Mouse (Mus musculus) myocyte (in vitro differentiated cells): ENCODE results near the gene Pld4. TPM values are rescaled to one million over a fixed set of nuclear protein-coding genes. Genes with fewer than 3 reads are reported as not detected.

Source experiments
- H3K27me3 ChIP-seq: one replicate; pipeline ENCODE4 v1.6.1; 2011; ENCODE audit not compliant: control insufficient read depth, insufficient read depth, insufficient read length
- H3K36me3 ChIP-seq: one replicate; pipeline ENCODE4 v1.6.1; 2011; ENCODE audit not compliant: control insufficient read depth, insufficient read depth
- H3K4me2 ChIP-seq: one replicate; pipeline ENCODE4 v1.6.1; 2011; ENCODE audit warnings: low read depth, control low read depth
- H3K4me3 ChIP-seq: one replicate; pipeline ENCODE4 v1.5.1; 2011; ENCODE audit warnings: mild to moderate bottlenecking, control low read depth, moderate library complexity
- H3K79me2 ChIP-seq: one replicate; pipeline ENCODE4 v1.6.1; 2011; ENCODE audit not compliant: control insufficient read depth, insufficient read depth
- H3ac ChIP-seq: one replicate; pipeline ENCODE4 v1.6.1; 2011; ENCODE audit not compliant: control insufficient read depth, insufficient read length
- CEBPB ChIP-seq: IDR thresholded peaks from 2 replicates; pipeline ENCODE4 v1.6.1; 2011; ENCODE audit warnings: mild to moderate bottlenecking, moderate library complexity; ENCODE audit not compliant: poor library complexity, insufficient read depth, severe bottlenecking
- E2F4 ChIP-seq: IDR thresholded peaks from one replicate; pipeline ENCODE4 v1.6.1; 2011; ENCODE audit warnings: mild to moderate bottlenecking, control low read depth, moderate library complexity; ENCODE audit not compliant: insufficient read depth
- MAX ChIP-seq: IDR thresholded peaks from one replicate; pipeline ENCODE4 v1.6.1; 2011; ENCODE audit warnings: low read depth, mild to moderate bottlenecking, control low read depth
- MYOD1 ChIP-seq, 3 experiments: IDR thresholded peaks; one replicate each; pipeline ENCODE4 v1.6.1; 2011; ENCODE audit warnings: control low read depth in 2 of 3, low read depth in 2 of 3, mild to moderate bottlenecking in 2 of 3, moderate library complexity in 1 of 3; ENCODE audit not compliant: insufficient read length in 2 of 3, control insufficient read depth in 1 of 3
- MYOG ChIP-seq, 3 experiments: IDR thresholded peaks; one replicate each; pipeline ENCODE4 v1.6.1; 2011; ENCODE audit warnings: control low read depth in 2 of 3, low read depth in 2 of 3, mild to moderate bottlenecking in 2 of 3; ENCODE audit not compliant: insufficient read length in 2 of 3, control insufficient read depth in 1 of 3, insufficient read depth in 1 of 3
- POLR2A ChIP-seq: IDR thresholded peaks from one replicate; pipeline ENCODE4 v1.6.1; 2011; ENCODE audit warnings: low read depth, mild to moderate bottlenecking, control low read depth, moderate library complexity; ENCODE audit not compliant: insufficient read length
- POLR2AphosphoS2 ChIP-seq: IDR thresholded peaks from one replicate; pipeline ENCODE4 v1.6.1; 2011; ENCODE audit warnings: low read depth, control low read depth; ENCODE audit not compliant: insufficient read length
- REST ChIP-seq: IDR thresholded peaks from one replicate; pipeline ENCODE4 v1.6.1; 2011; ENCODE audit warnings: mild to moderate bottlenecking, control low read depth, moderate library complexity; ENCODE audit not compliant: insufficient read depth, insufficient read length
- SRF ChIP-seq: IDR thresholded peaks from one replicate; pipeline ENCODE4 v1.6.1; 2011; ENCODE audit warnings: low read depth; ENCODE audit not compliant: control insufficient read depth, insufficient read length
- TCF12 ChIP-seq: IDR thresholded peaks from one replicate; pipeline ENCODE4 v1.6.1; 2011; ENCODE audit warnings: mild to moderate bottlenecking, control low read depth; ENCODE audit not compliant: poor library complexity, insufficient read depth, severe bottlenecking
- TCF3 ChIP-seq: IDR thresholded peaks from one replicate; pipeline ENCODE4 v1.6.1; 2011; ENCODE audit warnings: low read depth, control low read depth; ENCODE audit not compliant: insufficient read length
- USF1 ChIP-seq: IDR thresholded peaks from one replicate; pipeline ENCODE4 v1.6.1; 2011; ENCODE audit warnings: low read depth, mild to moderate bottlenecking, control low read depth, moderate library complexity
- polyA plus RNA-seq: library from polyadenylated mRNA; unstranded; fragments of >200 nt; fragmentation: generic; extraction: Trizol; gene quantifications from one replicate; pipeline ENCODE4 v1.2.1, GENCODE M21; 2012; ENCODE audit warnings: missing spikeins

The Pld4 gene
- polyA plus RNA-seq, 1 experiment = 0.08 TPM

DNA sequence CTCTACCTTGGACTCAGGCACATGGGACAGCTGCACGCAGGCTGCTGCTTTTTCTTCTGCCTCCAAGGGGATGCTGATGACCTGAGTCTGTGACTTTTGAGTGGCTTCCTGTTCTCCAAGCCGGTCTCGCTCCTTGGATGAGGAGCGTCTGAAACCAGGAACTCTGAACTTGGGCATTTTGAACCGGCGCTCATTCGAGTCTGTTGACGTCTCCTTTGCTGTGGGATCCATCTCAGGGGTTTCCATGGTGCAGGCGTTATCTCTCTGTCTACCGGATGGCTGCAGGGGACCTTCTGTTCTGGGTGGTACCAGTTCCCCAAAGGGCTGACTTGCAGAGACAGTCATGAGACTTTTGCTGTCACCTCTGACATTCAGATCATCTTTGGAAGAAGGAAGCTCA is 14.0 kb downstream of the Pld4 start:
- TF ChIP-seq MYOG (IDR thresholded peaks at IDR 0.05; ENCODE audit: control insufficient read depth in 1 of 3, insufficient read depth in 1 of 3, insufficient read length in 2 of 3, low read depth in 2 of 3) = no peak
- no peak for TF ChIP-seq POLR2A
- TF ChIP-seq TCF3 = no peak
- no peak for TF ChIP-seq E2F4
- no peak for TF ChIP-seq MAX
- TF ChIP-seq MYOD1 (IDR thresholded peaks at IDR 0.05; ENCODE audit: control insufficient read depth in 1 of 3, insufficient read length in 2 of 3, low read depth in 2 of 3) = no peak
- no peak for TF ChIP-seq REST
- TF ChIP-seq USF1 = no peak
- TF ChIP-seq CEBPB = no peak
- TF ChIP-seq SRF = no peak
- TF ChIP-seq POLR2AphosphoS2 = no peak
- no peak for TF ChIP-seq TCF12
- H3K79me2 ChIP-seq = no peaks in the 10 kb centered on the region
- H3K4me3 ChIP-seq = no peak overlapping the region

DNA sequence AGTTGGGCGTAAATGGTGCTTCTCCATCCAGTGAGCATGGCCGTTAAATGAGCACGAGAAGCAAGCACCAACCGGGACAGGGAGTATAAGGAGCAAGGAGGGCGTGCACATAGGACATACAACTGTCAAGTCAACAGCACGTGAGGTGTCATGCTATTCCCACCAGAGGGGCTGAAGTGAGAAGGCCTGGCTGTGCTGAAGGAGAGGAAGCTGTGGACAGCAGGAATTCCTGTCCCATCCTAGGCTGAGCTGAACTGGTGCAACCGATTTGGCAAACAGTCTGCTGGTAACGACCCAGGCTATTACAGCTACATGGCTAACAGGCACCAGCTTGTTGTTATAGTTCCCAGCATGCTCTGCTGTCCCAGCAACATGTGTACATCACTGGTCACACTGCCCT is 30.6 kb downstream of the Pld4 start:
- TF ChIP-seq MYOD1 (IDR thresholded peaks at IDR 0.05; ENCODE audit: control insufficient read depth in 1 of 3, insufficient read length in 2 of 3, low read depth in 2 of 3) (no peak), POLR2AphosphoS2 (peak; percentile 7), MAX (no peak)
- H3K79me2 ChIP-seq = peaks cover 34% of the 10 kb centered on the region

More for the DNA sequence above, 14.0 kb downstream of the Pld4 start:
- no peak overlapping the region for H3ac ChIP-seq
- H3K27me3 ChIP-seq = no peaks in the 10 kb centered on the region
- no peak overlapping the region for H3K4me2 ChIP-seq
- peaks cover 17% of the 10 kb centered on the region for H3K36me3 ChIP-seq

DNA sequence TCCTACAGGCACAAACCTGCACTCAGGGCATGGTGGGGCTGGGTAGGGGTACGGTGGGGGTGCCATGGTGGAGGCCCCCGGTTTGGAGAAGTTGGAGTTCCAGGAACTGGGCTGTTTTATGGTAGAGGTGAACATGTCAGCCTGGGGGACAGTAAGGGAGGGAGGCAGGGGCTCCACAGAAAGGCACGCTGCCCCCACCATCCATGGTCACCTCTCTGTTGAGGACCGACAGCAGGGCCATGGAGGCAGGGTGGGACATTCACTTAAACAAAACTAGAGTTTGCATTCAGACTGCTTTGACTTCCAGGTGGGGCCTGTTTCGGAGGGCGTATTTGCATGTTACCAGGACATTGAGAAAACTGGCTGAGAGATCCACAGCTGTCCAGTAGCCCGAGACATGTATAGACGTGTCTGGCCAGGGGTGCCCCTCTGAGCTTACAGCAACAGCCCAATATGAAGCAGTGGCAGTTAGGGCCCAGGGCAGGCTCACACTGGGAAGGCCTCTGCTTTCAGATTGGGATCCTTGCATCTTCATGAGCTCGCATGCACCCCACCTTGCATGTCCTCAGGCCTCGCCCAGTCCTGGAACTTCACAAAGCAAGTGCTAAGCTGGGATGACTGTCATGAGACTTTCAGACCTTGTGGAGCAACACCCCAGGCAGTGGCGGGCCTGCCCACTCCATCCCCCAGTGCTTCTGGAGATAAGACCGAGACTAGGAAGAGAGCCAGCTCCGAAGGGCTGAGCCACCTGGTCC is 33.3 kb downstream of the Pld4 start:
- Histone ChIP-seq H3K4me2 (peak overlapping the region; percentile 81), H3K4me3 (peak overlapping the region; percentile 62)
- no peak for TF ChIP-seq SRF
- TF ChIP-seq MYOG (IDR thresholded peaks at IDR 0.05; ENCODE audit: control insufficient read depth in 1 of 3, insufficient read depth in 1 of 3, insufficient read length in 2 of 3, low read depth in 2 of 3) = peak in 1 of 3 experiments; percentile 55
- peak; percentile 39 for TF ChIP-seq POLR2A
- TF ChIP-seq POLR2AphosphoS2 = peak; percentile 17
- TF ChIP-seq TCF12 = peak; percentile 26
- no peak for TF ChIP-seq TCF3

More for the DNA sequence above, 30.6 kb downstream of the Pld4 start:
- H3K36me3 ChIP-seq = peaks cover 16% of the 10 kb centered on the region
- no peaks in the 10 kb centered on the region for H3K27me3 ChIP-seq
- H3ac ChIP-seq = no peak overlapping the region
- no peak overlapping the region for H3K4me3 ChIP-seq
- H3K4me2 ChIP-seq = no peak overlapping the region

DNA sequence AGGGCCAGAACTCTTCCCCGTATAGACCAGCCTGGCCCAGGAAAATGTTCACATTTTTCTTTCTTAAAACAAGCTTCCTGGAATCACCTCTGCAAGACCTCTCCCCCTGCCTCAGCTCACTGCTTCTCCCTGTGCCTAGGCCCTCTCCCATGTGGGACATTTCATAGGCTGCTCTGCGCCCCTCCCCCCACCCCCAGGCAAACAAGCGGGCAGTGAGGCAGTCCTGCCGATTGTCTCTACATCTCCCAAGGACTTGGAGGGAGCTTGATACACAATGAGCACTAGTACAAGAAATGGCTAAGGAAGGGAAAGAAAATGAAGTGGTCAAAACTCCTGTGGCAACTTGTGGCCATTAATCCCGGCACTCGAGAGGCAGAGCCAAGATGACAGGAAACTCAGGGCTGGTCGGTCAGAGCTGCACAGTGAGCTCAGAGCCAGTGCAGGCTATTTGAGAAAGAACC is 33.9 kb downstream of the Pld4 start:
- Histone ChIP-seq H3ac (peak overlapping the region; percentile 43), H3K4me3 (peak overlapping the region; percentile 62), H3K36me3 (peaks cover 3% of the 10 kb centered on the region), H3K79me2 (peaks cover 34% of the 10 kb centered on the region), H3K27me3 (no peaks in the 10 kb centered on the region), H3K4me2 (peak overlapping the region; percentile 81)
- TF ChIP-seq E2F4 (no peak), MAX (no peak), TCF3 (no peak), USF1 (no peak), TCF12 (no peak), POLR2AphosphoS2 (no peak), REST (no peak), MYOD1 (IDR thresholded peaks at IDR 0.05; ENCODE audit: control insufficient read depth in 1 of 3, insufficient read length in 2 of 3, low read depth in 2 of 3) (no peak), MYOG (IDR thresholded peaks at IDR 0.05; ENCODE audit: control insufficient read depth in 1 of 3, insufficient read depth in 1 of 3, insufficient read length in 2 of 3, low read depth in 2 of 3) (no peak), POLR2A (no peak), CEBPB (no peak)

More for the DNA sequence above, 33.3 kb downstream of the Pld4 start:
- peaks cover 5% of the 10 kb centered on the region for H3K36me3 ChIP-seq
- H3K79me2 ChIP-seq = peaks cover 34% of the 10 kb centered on the region
- no peaks in the 10 kb centered on the region for H3K27me3 ChIP-seq
- H3ac ChIP-seq = no peak overlapping the region

DNA sequence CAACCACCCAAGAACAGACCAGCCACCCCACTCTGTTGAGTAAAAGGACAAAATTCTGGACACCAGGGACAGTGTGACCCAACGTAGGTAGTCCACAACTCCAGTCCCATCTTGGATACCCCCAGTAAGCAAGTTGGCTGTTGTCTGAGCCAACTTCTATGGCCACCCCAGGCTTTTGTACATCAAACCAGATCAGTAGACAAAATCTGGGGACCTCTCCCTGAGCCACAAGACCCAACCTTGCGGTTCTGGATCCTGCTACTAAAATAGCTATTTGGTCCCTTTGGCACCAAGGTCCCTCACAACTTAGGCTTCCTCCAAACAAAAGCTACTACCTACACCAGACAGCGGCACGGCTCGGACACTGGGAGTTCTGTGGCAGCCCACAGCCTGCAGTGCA is 34.5 kb downstream of the Pld4 start:
- H3ac ChIP-seq = peak overlapping the region; percentile 43
- peaks cover 36% of the 10 kb centered on the region for H3K79me2 ChIP-seq
- no peaks in the 10 kb centered on the region for H3K27me3 ChIP-seq
- H3K4me3 ChIP-seq = peak overlapping the region; percentile 62
- H3K36me3 ChIP-seq = no peaks in the 10 kb centered on the region
- TF ChIP-seq SRF (no peak), CEBPB (no peak), REST (no peak), MAX (no peak), TCF3 (no peak), TCF12 (no peak), USF1 (no peak), E2F4 (no peak), MYOD1 (IDR thresholded peaks at IDR 0.05; ENCODE audit: control insufficient read depth in 1 of 3, insufficient read length in 2 of 3, low read depth in 2 of 3) (no peak), POLR2A (no peak), MYOG (IDR thresholded peaks at IDR 0.05; ENCODE audit: control insufficient read depth in 1 of 3, insufficient read depth in 1 of 3, insufficient read length in 2 of 3, low read depth in 2 of 3) (no peak), POLR2AphosphoS2 (no peak)
- H3K4me2 ChIP-seq = peak overlapping the region; percentile 81
